Mouse (Mus musculus): Measurements from ENCODE around the gene Micu2.

- no peak for TF ChIP-seq CTCF (IDR thresholded peaks at IDR 0.05; ENCODE audit: borderline replicate concordance, insufficient read depth, low read depth, low read length)
- no peak for TF ChIP-seq POLR2A (IDR thresholded peaks at IDR 0.05; ENCODE audit: borderline replicate concordance, insufficient read depth, low read length)
Measured at GRCm38 (mm10) chr14:57883341-57883740, 115.7 kb downstream of the Micu2 start.

Measured in cerebellum, adult 2 months (tissue).